Mouse (Mus musculus) limb, embryonic 11.5 days (tissue): ENCODE results near the gene Gse1. TPM values are rescaled to one million over a fixed set of nuclear protein-coding genes. Genes with fewer than 3 reads are reported as not detected.

Source experiments
- ATAC-seq: fragments of 200-750 bp; cut with Nextera tagmentation; 2 replicates; pipeline ENCODE4 v1.8.0; 2017; ENCODE audit warnings: low read depth; ENCODE audit not compliant: insufficient number of reproducible peaks, low FRiP score, low TSS enrichment
- DNase-seq: peaks from one replicate; pipeline ENCODE4 v3.0.0-alpha.2; 2015; ENCODE audit warnings: low spot score
- H3K27ac ChIP-seq: fragments of 300-500 bp; sonication (generic); replicated peaks from 2 replicates; pipeline ENCODE4 v1.5.1; 2014; ENCODE audit warnings: low read depth, mild to moderate bottlenecking, low read length
- H3K27me3 ChIP-seq: fragments of 300-500 bp; sonication (generic); 2 replicates; pipeline ENCODE4 v1.6.1; 2014; ENCODE audit warnings: mild to moderate bottlenecking, low read length, mixed read lengths; ENCODE audit not compliant: control insufficient read depth, insufficient read depth
- H3K36me3 ChIP-seq: fragments of 300-500 bp; sonication (generic); 2 replicates; pipeline ENCODE4 v1.6.1; 2014; ENCODE audit warnings: mild to moderate bottlenecking, low read length, moderate library complexity, mixed read lengths; ENCODE audit not compliant: control insufficient read depth, insufficient read depth
- H3K4me1 ChIP-seq: fragments of 300-500 bp; sonication (generic); 2 replicates; pipeline ENCODE4 v1.6.1; 2014; ENCODE audit warnings: low read length, mixed read lengths; ENCODE audit not compliant: control insufficient read depth, insufficient read depth
- H3K4me2 ChIP-seq: fragments of 300-500 bp; sonication (generic); 2 replicates; pipeline ENCODE4 v1.6.1; 2014; ENCODE audit warnings: low read depth, mild to moderate bottlenecking, moderate library complexity; ENCODE audit not compliant: severe bottlenecking
- H3K4me3 ChIP-seq: fragments of 300-500 bp; sonication (generic); 2 replicates; pipeline ENCODE4 v1.5.1; 2014; ENCODE audit warnings: low read depth, low read length
- H3K9ac ChIP-seq: fragments of 300-500 bp; sonication (generic); 2 replicates; pipeline ENCODE4 v1.6.1; 2014; ENCODE audit warnings: mild to moderate bottlenecking, low read length
- H3K9me3 ChIP-seq: fragments of 300-500 bp; sonication (generic); 2 replicates; pipeline ENCODE4 v1.6.1; 2016; ENCODE audit warnings: low read length; ENCODE audit not compliant: control insufficient read depth
- WGBS: fragments of 180-500 bp; shearing (Covaris S2); extraction: QIAGEN DNeasy Blood & Tissue Kit; methylation state at CpG from one replicate; pipeline ENCODE4 v1.1.7; 2014; 5-methylcytosine and 5-hydroxymethylcytosine counted together
- polyA plus RNA-seq: library from polyadenylated mRNA; unstranded; fragments of >200 nt; fragmentation: Nextera tagmentation; extraction: Ambion mirVana; gene quantifications from 2 replicates; pipeline ENCODE4 v1.2.1, GENCODE M21; 2014

Gse1 gene
- polyA plus RNA-seq, 1 experiment from 2014 or later: 6.6 TPM

- H3K4me3 ChIP-seq: no peak overlapping the region
- H3K36me3 ChIP-seq: peaks cover 54% of the 10 kb centered on the region
- H3K27me3 ChIP-seq: no peaks in the 10 kb centered on the region
- no peak overlapping the region for H3K4me2 ChIP-seq
- no peaks in the 10 kb centered on the region for H3K9me3 ChIP-seq
- no peak overlapping the region for H3K27ac ChIP-seq
- ATAC-seq (no peak), DNase-seq (no peak)
- peaks cover 36% of the 10 kb centered on the region for H3K4me1 ChIP-seq
- 96% methylated on average over 37 of the region's 37 CpGs for WGBS
- H3K9ac ChIP-seq: no peak overlapping the region
Observed at GRCm38 (mm10) chr8:120568164-120568798, 340.0 kb downstream of the Gse1 start.

- Histone ChIP-seq H3K9me3 (no peaks in the 10 kb centered on the region), H3K4me3 (no peak overlapping the region), H3K4me1 (peaks cover 28% of the 10 kb centered on the region), H3K36me3 (peaks cover 57% of the 10 kb centered on the region), H3K27ac (no peak overlapping the region), H3K9ac (no peak overlapping the region), H3K4me2 (no peak overlapping the region), H3K27me3 (no peaks in the 10 kb centered on the region)
- ATAC-seq (no peak), DNase-seq (no peak)
- 91% methylated on average over 17 of the region's 17 CpGs for WGBS
Observed at GRCm38 (mm10) chr8:120569123-120569522, 340.9 kb downstream of the Gse1 start.

GRCm38 (mm10) chr8:120569939-120570715, 341.9 kb downstream of the Gse1 start:
- Histone ChIP-seq H3K9ac (no peak overlapping the region), H3K27ac (no peak overlapping the region), H3K27me3 (no peaks in the 10 kb centered on the region), H3K9me3 (no peaks in the 10 kb centered on the region), H3K4me2 (no peak overlapping the region), H3K4me1 (peaks cover 18% of the 10 kb centered on the region), H3K4me3 (no peak overlapping the region), H3K36me3 (peaks cover 65% of the 10 kb centered on the region)
- ATAC-seq (no peak), DNase-seq (peak; percentile 92)
- WGBS: 55% methylated on average over 13 of the region's 13 CpGs

GRCm38 (mm10) chr8:120571561-120571960, 343.3 kb downstream of the Gse1 start:
- 83% methylated on average over 8 of the region's 8 CpGs for WGBS
- Histone ChIP-seq H3K27ac (no peak overlapping the region), H3K36me3 (peaks cover 59% of the 10 kb centered on the region), H3K27me3 (no peaks in the 10 kb centered on the region), H3K9ac (no peak overlapping the region), H3K4me2 (no peak overlapping the region), H3K4me3 (no peak overlapping the region), H3K4me1 (peaks cover 13% of the 10 kb centered on the region), H3K9me3 (no peaks in the 10 kb centered on the region)
- no peak for ATAC-seq
- DNase-seq: no peak

- Histone ChIP-seq H3K9me3 (no peaks in the 10 kb centered on the region), H3K27ac (no peak overlapping the region), H3K9ac (no peak overlapping the region), H3K4me3 (no peak overlapping the region), H3K36me3 (peaks cover 55% of the 10 kb centered on the region), H3K4me2 (no peak overlapping the region), H3K4me1 (peaks cover 13% of the 10 kb centered on the region), H3K27me3 (no peaks in the 10 kb centered on the region)
- DNase-seq (no peak), ATAC-seq (no peak)
- 88% methylated on average over 21 of the region's 21 CpGs for WGBS
Observed at GRCm38 (mm10) chr8:120572534-120572933, 344.3 kb downstream of the Gse1 start.

GRCm38 (mm10) chr8:120573866-120574265, 345.6 kb downstream of the Gse1 start:
- ATAC-seq (no peak), DNase-seq (no peak)
- no peaks in the 10 kb centered on the region for H3K9me3 ChIP-seq
- H3K36me3 ChIP-seq: peaks cover 55% of the 10 kb centered on the region
- H3K4me2 ChIP-seq: no peak overlapping the region
- 78% methylated on average over 11 of the region's 11 CpGs for WGBS
- H3K27me3 ChIP-seq: no peaks in the 10 kb centered on the region
- no peak overlapping the region for H3K4me3 ChIP-seq
- no peak overlapping the region for H3K27ac ChIP-seq
- no peak overlapping the region for H3K9ac ChIP-seq
- H3K4me1 ChIP-seq: peaks cover 13% of the 10 kb centered on the region

- Histone ChIP-seq H3K9ac (no peak overlapping the region), H3K4me2 (no peak overlapping the region), H3K4me1 (peaks cover 10% of the 10 kb centered on the region), H3K9me3 (no peaks in the 10 kb centered on the region), H3K4me3 (no peak overlapping the region), H3K27ac (no peak overlapping the region), H3K36me3 (peaks cover 57% of the 10 kb centered on the region), H3K27me3 (no peaks in the 10 kb centered on the region)
- no peak for ATAC-seq
- no peak for DNase-seq
- WGBS: 80% methylated on average over 19 of the region's 19 CpGs
Observed at GRCm38 (mm10) chr8:120574941-120575340, 346.7 kb downstream of the Gse1 start.

- Histone ChIP-seq H3K27me3 (no peaks in the 10 kb centered on the region), H3K36me3 (peaks cover 59% of the 10 kb centered on the region), H3K9me3 (no peaks in the 10 kb centered on the region), H3K27ac (no peak overlapping the region), H3K9ac (no peak overlapping the region), H3K4me1 (peaks cover 7% of the 10 kb centered on the region; the same call in 1 of the 2 replicates), H3K4me2 (no peak overlapping the region), H3K4me3 (no peak overlapping the region)
- ATAC-seq (no peak), DNase-seq (no peak)
- 43% methylated on average over 9 of the region's 9 CpGs for WGBS
Observed at GRCm38 (mm10) chr8:120575801-120576200, 347.5 kb downstream of the Gse1 start.
